Mouse (Mus musculus): ENCODE results near the gene Vwc2l.

GRCm38 (mm10) chr1:70851633-70852390 lies 126.3 kb downstream of the Vwc2l start:
- TF ChIP-seq CTCF (IDR thresholded peaks at IDR 0.05; ENCODE audit: control insufficient read depth, insufficient read depth, insufficient replicate concordance, low read depth, low read length) (no peak), POLR2A (IDR thresholded peaks at IDR 0.05; ENCODE audit: control insufficient read depth, low read depth, low read length) (no peak)

Measured in testis, adult 2 months (tissue).